Mouse (Mus musculus) erythroblast, embryonic 14.5 days (primary cell): ENCODE results near the gene Gm4737.

Experiments
- GATA1 ChIP-seq: IDR thresholded peaks from 2 replicates; pipeline ENCODE4 v1.6.1; 2012; ENCODE audit warnings: low read length, inconsistent platforms, mixed read lengths
- TAL1 ChIP-seq: IDR thresholded peaks from 3 replicates; pipeline ENCODE4 v1.6.1; 2012; ENCODE audit warnings: low read length, inconsistent platforms, mixed read lengths

DNA sequence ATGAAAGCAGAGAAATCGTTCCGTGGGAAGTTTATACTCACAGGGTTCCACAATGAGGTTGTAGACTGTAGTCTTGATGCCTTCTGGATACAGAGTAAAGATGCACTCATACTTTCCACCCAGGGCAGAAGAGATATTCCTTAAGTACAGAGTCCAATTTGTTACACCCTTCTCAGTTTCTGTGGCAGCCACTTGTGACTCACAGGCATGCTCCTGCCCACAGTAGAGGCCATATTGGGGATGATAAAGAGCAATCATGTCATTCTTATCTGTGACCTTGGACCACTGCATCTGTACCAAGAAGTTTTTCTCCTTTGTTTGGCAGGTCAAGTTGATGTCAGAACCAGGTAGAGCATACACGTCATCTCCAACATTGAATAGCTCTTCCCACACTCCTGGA lies 37.2 kb downstream of the Gm4737 start:
- TF ChIP-seq GATA1 (no peak), TAL1 (no peak)
